Mouse (Mus musculus): Measurements from ENCODE around the gene Gsdmc3.
"Not testable (repeated sequence)": the region's sequence is repeated elsewhere in the genome, so short reads cannot be mapped to it uniquely, and the experiment has no call there.

Gsdmc3 gene

DNA sequence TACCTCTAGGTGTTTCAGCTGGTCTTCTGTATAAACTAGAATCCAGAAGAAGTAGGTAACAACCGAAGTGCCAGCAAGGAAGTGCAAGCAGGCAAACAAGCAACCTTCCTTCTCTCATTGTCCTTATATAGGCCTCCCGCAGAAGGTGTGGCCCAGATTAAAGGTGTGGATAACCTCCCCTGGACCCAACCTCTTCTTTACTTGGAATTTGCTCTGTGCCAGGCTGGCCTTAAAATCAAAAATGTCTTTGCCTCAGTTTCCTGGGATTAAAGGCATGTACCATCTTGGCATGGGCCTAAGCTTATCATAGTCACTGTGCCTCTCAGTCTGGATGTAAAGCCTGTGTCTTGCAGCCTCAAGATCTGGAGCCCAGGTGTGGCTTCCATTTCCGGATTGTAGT, at the start of gene Gsdmc3:
Gene Gsdmc3 (minus strand): TSS at position 101 of the 400 bp plus-strand sequence.
- DNase-seq (ENCODE audit: low read depth in 1 of 2, low spot score in 2 of 2): not testable (repeated sequence)

DNA sequence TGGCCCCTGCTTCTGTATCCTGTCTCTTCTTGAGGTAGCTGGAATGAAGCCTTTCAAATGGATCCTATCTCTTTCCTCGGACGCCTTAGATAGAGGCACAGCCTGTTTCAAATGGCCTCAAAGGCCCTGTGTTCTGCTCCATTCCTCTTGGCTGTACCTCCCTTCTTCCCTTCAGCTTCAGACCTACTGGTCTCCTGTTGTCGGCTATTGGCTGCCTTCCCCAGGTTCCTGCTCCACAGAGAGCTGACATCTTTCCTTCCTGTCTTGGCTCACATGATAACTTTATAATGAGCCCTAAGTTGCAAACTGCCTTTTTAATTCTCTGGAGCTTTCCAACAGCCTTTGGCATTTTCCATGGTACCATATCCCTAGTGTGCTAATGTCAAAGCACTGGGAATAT, 47.8 kb upstream of the Gsdmc3 start:
- no peak for DNase-seq (ENCODE audit: low read depth in 1 of 2, low spot score in 2 of 2)

DNA sequence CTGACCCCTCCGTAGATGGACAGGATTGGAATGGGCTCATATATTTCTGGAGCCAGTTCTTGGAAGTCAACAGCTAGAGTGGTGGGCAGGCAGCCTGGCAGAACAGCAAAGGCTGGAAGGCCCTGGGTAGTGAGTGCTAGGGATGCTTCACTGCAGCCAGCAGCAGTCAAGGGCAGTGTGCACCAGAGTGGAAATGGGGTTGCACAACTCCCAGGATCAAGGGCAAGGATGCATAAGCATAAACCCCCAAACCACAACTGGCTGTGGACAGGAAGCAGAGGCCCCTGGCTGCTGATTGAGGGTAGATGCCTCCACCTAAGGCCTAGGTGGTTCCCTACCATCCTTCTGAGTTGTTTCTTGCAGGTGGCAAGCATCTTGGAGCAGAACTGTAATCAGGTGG, 46.1 kb upstream of the Gsdmc3 start:
- no peak for DNase-seq (ENCODE audit: low read depth in 1 of 2, low spot score in 2 of 2)

DNA sequence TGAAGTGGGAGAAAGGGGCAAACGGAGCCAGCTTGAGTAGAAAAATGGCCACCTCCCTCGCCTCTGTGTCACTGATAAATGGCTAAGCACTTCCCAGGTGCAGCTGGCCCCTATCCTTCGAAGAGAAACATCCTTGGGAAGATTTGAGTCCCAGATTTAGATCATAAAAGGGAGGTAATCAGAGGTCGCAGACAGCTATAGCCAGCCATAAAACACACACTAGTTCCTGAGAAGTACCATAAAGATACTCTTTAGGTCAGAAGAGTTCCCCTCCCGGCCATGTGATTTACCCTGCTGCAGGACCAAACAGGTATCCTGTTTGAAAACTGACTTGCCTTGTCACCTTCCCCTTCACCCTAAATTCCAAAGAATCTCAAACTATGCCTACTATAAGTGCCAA, 43.3 kb upstream of the Gsdmc3 start:
- not testable (repeated sequence) for DNase-seq (ENCODE audit: low read depth in 1 of 2, low spot score in 2 of 2)

DNA sequence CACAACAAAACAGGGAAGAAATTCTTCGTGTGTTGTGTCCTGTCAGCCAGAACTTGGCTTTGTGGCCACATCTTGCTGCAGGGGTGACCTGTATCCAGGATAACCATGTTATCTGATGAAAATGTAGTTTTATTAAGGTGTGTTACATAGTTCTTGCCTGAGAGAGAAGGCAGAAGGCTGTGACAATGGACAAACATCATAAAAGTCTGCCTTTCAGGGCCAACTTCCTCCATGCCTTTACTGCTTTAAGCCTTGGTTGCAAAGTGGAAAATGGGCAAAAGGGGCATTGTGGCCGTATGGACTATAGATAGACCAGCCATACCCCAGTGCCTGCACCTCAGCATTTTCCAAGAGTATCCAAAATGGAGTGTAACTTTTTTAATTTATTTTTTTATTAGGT, 41.4 kb upstream of the Gsdmc3 start:
- not testable (repeated sequence) for DNase-seq (ENCODE audit: low read depth in 1 of 2, low spot score in 2 of 2)

DNA sequence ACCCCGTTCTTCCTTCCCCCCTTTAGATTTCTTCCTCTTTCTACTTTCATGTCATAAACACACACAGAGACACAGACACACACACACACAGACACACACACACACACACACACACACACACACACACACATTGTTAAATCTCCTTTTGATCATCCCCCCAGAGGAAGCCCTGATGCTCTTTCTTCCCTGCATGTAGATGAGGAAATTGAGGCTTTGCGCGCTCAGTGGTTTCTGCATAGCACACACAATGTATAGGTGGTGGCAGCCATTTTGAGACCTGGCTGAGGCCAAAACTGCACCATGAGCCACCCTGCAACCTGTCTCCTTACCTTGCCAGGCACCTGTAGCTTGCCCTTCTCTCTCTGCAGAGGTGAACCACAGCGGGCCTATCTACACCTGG, 38.2 kb upstream of the Gsdmc3 start:
- DNase-seq (ENCODE audit: low read depth in 1 of 2, low spot score in 2 of 2): not testable (repeated sequence)

DNA sequence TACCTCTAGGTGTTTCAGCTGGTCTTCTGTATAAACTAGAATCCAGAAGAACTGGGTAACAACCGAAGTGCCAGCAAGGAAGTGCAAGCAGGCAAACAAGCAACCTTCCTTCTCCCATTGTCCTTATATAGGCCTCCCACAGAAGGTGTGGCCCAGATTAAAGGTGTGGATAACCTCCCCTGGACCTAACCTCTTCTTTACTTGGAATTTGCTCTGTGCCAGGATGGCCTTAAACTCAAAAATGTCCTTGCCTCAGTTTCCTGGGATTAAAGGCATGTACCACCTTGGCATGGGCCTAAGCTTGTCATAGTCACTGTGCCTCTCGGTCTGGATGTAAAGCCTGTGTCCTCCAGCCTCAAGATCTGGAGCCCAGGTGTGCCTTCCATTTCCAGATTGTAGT, 33.8 kb upstream of the Gsdmc3 start, which contains the start of gene Gsdmc4:
Gene Gsdmc4 (minus strand): TSS at position 101 of the 400 bp plus-strand sequence.
- not testable (repeated sequence) for DNase-seq (ENCODE audit: low read depth in 1 of 2, low spot score in 2 of 2)

DNA sequence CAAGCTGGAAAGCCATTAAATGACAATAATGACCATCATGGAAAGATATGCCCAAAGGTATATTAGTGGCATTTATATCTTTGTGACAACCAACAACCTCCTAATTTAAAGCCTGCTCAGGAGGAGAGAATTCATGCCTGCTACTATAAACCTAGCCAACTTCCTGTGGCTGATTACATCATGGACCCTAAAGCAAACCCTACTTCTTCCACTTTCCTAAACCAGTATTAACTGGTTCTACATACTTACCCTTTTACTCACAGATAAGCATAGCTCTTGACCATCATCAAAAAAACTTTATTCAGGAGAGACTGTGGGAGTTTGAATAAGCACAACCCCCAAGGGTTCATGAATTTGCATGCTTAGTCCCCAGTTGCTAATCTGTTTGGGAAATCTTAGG, 31.5 kb upstream of the Gsdmc3 start:
- not testable (repeated sequence) for DNase-seq (ENCODE audit: low read depth in 1 of 2, low spot score in 2 of 2)

DNA sequence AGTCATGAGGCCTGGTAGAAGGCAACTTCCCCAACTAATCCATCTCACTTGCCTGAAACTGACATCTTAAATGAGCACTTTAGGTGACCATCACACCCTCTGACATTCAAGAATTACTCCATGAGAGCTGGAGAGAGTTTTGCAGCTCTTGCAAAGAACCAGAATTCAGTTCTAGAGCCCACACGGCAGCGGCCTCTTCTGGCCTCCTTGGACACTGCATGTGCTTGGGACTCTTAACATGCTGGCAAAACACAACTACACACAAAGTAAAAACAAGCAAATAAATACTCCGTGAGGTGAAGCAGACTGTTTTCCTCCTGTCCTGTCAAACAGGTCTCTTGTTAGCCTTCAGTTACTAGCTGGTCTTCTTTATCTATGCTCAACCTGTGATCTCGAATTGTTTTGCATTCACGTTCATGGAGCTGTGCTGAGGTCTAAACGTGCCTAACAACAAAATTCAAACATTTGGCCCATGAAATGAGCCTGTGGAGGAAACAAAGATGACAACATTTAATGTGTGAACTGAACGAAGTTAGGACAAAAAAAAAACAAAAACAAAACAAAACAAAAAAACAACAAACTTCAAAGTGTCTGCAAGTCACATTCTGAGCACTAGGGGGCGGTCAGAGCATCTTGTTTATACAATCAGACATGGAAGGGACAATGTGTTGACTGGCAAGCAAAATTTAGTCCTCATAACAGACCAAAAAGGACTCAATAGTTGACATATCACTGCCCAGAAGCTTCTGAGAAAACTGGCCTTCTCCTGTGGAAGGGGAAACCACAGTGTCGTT, 17.4 kb upstream of the Gsdmc3 start:
- DNase-seq (ENCODE audit: low read depth in 1 of 2, low spot score in 2 of 2): not testable (repeated sequence)

DNA sequence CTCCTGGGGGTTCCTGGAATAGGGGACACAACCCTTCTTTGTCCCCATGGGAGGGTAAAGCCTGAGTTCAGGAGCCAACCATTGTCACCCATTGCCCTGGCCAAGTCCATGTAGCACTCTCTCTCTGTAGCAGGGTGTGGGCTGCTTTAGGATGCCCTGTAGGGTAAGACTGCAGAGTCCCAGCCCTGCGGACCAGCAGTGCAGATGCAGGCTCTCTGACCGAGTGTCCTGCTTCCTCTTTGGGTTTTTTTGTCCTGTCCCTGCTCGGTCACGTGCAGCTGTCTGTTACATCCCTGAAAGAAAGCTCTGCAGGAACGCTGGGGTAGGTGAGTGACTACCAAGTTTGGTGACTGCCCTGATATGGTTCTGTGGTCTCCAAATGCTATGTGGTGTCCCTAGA, 10.1 kb upstream of the Gsdmc3 start:
- not testable (repeated sequence) for DNase-seq (ENCODE audit: low read depth in 1 of 2, low spot score in 2 of 2)

DNA sequence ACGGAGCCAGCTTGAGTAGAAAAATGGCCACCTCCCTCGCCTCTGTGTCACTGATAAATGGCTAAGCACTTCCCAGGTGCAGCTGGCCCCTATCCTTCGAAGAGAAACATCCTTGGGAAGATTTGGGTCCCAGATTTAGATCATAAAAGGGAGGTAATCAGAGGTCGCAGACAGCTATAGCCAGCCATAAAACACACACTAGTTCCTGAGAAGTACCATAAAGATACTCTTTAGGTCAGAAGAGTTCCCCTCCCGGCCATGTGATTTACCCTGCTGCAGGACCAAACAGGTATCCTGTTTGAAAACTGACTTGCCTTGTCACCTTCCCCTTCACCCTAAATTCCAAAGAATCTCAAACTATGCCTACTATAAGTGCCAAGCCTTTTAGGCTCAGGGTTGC, 9.6 kb upstream of the Gsdmc3 start:
- not testable (repeated sequence) for DNase-seq (ENCODE audit: low read depth in 1 of 2, low spot score in 2 of 2)

DNA sequence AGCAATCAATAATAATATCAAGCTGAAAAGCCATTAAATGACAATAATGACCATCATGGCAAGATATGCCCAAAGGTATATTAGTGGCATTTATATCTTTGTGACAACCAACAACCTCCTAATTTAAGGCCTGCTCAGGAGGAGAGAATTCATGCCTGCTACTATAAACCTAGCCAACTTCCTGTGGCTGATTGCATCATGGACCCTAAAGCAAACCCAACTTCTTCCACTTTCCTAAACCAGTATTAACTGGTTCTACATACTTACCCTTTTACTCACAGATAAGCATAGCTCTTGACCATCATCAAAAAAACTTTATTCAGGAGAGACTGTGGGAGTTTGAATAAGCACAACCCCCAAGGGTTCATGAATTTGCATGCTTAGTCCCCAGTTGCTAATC, 2.2 kb downstream of the Gsdmc3 start:
- DNase-seq (ENCODE audit: low read depth in 1 of 2, low spot score in 2 of 2): not testable (repeated sequence)

DNA sequence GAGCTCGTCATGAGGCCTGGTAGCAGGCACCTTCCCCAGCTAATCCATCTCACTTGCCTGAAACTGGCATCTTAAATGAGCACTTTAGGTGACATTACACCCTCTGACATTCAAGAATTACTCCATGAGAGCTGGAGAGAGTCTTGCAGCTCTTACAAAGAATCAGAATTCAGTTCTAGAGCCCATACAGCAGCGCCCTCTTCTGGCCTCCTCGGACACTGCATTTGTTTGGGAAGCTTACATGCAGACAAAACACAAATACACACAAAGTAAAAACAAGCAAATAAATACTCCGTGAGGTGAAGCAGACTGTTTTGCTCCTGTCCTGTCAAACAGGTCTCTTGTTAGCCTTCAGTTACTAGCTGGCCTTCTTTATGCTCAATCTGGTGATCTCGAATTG, 16.4 kb downstream of the Gsdmc3 start:
- not testable (repeated sequence) for DNase-seq (ENCODE audit: low read depth in 1 of 2, low spot score in 2 of 2)
